Mouse (Mus musculus): Measurements from ENCODE around the gene Rhox4e.
"Not testable (repeated sequence)": the region's sequence is repeated elsewhere in the genome, so short reads cannot be mapped to it uniquely, and the experiment has no call there.

GRCm38 (mm10) chrX:37557112-37557511 is at the start of gene Rhox4e:
- TF ChIP-seq CTCF (IDR thresholded peaks at IDR 0.05; ENCODE audit: insufficient read depth, low read length); POLR2A (IDR thresholded peaks at IDR 0.05; ENCODE audit: borderline replicate concordance, extremely low read depth, low read depth, low read length): not testable (repeated sequence)
